Mouse (Mus musculus) embryo, embryonic 10 days (tissue): Measurements from ENCODE around the gene Sem1.
A peak's percentile ranks its signal among the peaks of the same experiment; 100 is the strongest.
"Not testable (repeated sequence)": the region's sequence is repeated elsewhere in the genome, so short reads cannot be mapped to it uniquely, and the experiment has no call there.

Experiments used
- DNase-seq: peaks from one replicate; pipeline ENCODE4 v3.0.0-alpha.2; 2015; ENCODE audit warnings: low spot score

Gene Sem1

DNA sequence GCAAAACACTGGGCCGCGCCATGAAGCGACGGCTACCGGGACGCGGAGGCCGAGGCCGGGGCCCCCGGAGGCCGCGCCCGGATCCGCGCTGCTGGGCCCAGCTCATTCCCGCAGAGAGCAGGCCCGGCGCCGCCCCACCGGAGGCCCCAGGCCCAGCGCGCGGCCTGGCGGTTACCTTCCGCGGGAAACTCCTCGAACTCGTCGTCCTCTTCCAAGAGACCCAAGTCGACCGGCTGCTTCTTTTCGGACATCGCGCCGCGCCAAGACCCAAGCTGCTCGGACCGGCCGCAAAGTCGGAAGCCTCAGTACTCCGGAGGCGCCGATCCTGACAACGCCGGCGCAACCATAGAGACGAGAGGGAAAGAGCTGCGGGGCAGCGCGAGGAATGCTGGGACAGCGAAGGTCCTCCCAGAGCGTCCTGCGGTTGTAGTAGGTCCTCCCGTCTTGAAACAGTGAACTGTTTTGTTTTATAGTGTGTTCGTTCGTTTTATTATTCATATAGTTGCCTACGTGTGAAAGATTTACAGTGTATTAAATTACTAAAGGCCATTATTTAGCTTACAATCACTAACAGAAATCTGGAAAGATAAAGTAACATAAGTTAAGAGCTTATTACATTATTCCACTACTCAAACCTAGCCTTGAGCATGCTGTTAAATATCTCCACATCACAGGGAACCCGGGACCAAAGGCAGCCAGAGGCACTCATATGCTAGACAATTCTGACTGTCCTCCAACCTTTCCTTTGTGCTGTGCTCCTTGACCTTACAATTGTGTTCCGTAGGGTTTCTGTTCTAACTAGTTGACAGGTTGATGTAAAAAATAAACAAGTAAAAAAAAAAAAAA, at the start of gene Sem1:
Sem1 (minus strand) TSS at position 360 of the 846 bp plus-strand sequence.
- peak; percentile 96 for DNase-seq

GRCm38 (mm10) chr6:6622846-6623749, 44.6 kb upstream of the Sem1 start:
- DNase-seq, result no peak

DNA sequence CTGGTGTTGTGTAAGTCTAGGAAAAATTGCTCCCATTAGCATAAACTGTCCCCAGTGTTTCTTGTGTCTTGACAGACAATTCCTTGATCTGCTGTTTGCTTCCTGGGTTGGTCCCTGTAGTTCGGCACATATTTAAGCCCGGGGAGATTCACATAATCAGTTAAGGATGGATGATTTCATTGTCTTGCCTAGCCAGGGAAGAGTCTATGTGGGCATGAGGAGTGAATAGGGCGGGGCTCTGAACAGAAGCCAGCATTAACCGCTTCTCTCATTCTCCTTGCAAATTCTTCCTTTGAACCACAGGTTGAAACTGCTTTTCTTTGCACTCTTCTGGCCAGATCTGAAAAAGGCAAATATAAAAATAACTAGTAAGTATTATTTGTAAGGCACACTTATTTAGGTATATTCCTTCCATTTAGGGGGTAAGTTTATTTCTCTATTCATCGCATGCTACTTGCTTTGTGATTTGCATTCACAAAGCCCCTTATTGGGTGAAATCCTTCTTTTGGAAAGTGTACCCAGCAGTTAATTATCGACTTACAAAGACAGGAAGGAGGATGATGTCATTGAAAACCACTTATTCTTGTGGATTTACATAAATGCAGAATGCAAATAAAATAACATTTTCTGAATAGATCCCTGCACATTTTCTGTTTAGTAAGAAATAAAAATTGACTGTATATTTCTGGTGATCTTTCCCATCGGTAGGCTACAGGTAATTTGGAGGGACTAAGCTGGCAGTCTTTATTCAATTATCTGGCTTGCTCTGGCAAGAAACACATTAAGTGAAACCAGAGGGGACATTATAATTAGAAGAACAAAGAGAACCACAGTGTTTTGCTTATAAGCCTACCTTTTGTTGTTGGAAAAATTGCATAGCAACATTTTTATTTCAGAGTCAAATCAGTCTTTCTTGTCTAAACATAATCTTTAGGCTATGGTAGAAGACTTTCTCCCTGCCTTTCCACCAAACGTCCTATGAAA, 25.4 kb upstream of the Sem1 start:
- DNase-seq, result no peak

- no peak for DNase-seq
These were observed 7.8 kb upstream of the Sem1 start for GRCm38 (mm10) chr6:6586313-6586712.

DNA sequence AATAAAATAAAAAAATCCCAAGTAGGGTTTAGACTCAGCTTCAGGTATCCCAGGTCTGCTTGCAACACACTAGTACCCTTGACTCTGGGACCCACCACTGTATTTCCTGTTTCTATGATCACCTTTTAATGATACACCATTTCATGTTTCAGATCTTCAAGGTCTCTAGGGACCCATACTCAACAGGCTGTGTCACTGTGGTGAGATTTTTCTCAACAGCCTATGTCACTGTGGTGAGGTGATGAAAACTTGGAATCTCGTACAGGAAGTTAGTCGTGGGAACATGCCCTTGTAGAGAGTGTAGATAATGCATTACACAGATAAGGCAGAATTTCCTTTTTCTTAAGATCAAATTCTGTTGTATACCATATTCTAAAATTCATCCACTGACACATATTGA, 3.4 kb upstream of the Sem1 start:
- no peak for DNase-seq

DNA sequence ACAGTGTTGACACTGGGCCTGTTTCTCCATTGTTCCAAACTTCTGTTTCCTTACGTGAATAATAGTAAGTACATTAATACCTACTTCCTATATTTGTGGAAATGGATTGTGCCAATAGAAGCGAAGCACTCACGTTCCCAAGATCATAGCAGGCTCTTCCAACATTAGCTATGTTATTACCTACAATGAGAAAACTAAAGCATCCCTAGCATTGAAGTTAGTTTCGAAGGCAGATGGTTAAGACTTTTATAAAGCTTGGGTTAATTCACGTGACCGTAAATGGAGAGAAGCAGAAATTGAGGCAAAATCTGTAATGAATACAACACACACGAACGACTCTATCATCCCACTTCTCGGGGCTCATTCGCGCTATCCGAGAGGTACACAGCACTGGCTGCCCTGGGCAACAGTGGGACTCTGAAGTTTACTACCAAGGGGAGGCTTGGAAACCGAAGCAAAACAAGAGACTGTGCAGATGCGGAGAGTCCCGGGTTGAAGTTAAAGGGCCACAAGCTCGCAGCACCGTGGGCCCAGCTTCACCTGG, 650 bp downstream of the Sem1 start:
- peak; percentile 30 for DNase-seq

GRCm38 (mm10) chr6:6577291-6577690, 1.2 kb downstream of the Sem1 start:
- no peak for DNase-seq

DNA sequence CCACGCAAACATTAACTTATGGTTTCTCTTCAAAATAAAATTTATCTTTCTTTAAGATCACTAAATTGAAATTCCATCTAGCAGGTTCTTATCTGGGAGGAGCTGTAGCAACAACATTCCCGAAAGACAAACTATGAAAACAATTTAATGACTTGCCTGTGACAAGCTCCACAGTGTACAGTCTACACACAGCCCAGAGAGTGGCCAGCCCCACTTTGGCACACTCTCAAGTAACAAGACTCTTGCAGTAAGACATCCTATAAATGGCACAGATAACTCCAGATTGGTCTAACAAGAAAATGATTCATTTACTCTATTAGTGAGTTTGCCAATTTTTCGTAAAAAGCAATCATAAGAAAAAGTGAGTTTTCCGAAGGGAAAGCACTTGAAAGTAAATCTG, 2.7 kb downstream of the Sem1 start:
- DNase-seq, result no peak

DNA sequence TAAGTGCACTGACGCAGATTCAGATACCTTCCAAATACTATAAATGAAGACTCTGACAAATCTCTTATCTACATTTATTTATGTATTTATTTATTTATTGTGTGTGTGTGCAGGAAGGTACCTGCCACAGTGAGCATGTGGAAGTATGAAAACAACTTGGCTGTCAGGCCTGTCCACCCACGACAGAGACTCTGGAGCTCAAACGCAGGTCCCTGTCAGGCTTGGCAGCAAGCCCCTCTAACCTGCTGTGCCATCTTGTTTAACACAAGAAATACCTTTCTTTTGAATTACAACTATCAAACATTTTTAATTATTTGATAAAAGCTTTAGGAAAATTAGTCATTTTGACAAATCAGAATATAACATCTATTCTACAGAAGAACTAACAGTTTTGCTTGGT, 10.0 kb downstream of the Sem1 start:
- no peak for DNase-seq

GRCm38 (mm10) chr6:6563691-6564090, 14.8 kb downstream of the Sem1 start:
- no peak for DNase-seq

GRCm38 (mm10) chr6:6562716-6563115, 15.7 kb downstream of the Sem1 start:
- no peak for DNase-seq

DNA sequence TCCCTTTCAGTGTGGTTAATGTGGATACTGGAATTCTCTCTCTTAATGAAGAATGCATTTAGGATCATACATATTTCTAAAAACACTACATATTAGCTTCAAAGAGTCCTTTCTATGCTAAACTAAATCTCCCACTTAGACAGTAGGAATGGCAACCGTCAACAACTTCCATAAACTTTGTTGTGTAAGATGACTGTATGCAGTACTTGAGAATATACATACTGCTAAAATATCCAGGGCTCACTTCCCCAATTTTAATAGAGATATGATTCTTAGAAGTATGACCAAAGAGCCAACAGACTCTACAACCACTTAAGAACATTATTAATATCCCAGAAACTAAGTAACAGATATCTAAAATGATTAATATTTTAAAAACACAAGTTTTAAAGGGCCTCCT, 20.8 kb downstream of the Sem1 start:
- no peak for DNase-seq

DNA sequence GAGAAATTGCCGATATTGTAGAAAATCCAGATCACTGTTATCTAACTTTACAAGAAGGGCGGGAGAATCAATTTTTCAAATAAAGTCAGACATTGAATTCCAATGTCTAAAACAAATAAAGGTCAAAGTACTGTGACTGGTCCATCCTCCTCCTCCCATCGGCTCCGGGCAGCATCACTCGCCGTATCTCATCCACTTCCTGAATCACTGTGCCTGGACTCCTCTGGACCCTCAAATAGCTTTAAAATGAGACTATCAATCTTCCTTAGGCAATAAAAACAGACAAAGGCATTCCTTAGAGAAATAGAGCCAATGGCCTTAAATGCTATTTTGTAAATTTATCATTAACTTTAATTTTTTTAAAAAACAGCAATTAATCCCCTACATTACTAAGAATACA, 26.5 kb downstream of the Sem1 start:
- DNase-seq, result no peak

- DNase-seq, result no peak
These were observed 30.5 kb downstream of the Sem1 start for GRCm38 (mm10) chr6:6547997-6548396.

- no peak for DNase-seq
These were observed 34.2 kb downstream of the Sem1 start for GRCm38 (mm10) chr6:6544255-6544645.

GRCm38 (mm10) chr6:6543606-6544254, 34.7 kb downstream of the Sem1 start:
- no peak for DNase-seq

DNA sequence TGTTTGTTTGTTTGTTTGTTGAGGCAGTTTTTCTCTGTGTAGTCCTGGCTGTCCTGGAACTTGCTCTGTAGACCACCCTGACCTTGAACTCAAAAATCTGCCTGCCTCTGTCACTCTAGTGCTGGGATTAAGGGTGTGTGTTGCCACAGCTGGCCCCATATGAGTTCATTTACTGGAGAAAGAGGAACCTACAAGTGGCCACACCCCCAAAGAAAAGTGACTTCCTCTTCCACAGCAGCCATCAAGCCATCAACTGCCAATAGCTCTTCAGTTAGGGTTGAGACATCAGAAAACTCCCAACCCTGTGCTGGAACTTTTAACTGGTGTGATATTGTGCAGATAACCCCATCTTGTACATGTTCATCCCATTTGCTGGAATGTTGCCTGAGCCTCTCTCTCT, 36.3 kb downstream of the Sem1 start:
- DNase-seq, result no peak

DNA sequence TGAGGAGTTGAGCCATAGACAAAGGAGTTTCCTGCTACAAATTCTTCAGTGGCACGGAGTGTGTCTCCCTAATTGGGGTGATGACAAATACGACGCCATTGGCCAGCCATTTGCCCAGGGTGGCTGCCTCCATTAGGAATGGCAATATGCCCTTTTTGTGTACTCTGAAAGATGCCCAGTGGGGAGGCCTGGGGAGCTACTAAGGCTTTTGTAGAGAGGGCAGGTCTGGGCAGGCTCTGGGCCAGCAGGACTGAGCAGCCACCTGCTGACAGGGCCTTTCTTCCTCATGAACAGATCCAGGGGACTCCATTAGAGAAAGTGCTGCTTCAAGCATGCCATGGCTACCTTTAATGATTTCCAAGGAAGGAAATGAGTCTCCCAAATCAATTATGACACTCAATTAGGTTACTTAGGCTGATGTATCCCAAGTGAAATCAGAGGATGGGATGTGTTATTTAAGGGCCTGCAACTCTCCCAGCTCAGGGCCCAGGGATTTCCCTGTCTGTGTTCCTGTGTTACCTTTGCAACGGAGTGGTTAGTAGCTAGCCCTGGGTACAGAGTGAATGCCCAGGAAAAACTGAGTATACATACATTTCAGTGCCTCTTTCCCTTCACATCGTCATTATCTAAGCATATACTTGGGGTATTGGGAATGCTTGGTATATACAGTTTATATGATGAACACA, 41.5 kb downstream of the Sem1 start:
- peak; percentile 23 for DNase-seq

DNA sequence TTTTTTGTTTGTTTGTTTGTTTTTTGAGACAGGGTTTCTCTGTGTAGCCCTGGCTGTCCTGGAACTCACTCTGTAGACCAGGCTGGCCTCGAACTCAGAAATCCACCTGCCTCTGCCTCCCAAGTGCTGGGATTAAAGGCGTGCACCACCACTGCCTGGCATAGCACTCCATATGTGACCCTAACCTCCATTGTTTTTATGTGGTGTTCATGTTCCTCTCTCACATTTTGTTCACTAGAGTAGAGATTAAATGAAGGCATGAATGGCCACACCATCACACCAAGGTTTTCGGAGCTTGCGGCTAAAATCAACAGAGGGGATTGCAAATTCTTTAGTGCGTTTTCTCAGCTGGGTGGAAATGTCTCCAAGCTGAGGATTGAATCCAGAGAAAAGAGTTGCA, 42.1 kb downstream of the Sem1 start:
- not testable (repeated sequence) for DNase-seq
